Mouse (Mus musculus) thymus, postnatal 25 days (tissue): ENCODE measurements around the gene Mpp1.

Experiments
- DNase-seq: peaks from one replicate; pipeline ENCODE4 v3.0.0; 2022

Mpp1 gene

GRCm38 (mm10) chrX:75130467-75131160 lies at the start of gene Mpp1:
Gene Mpp1 (minus strand): TSS chrX:75131016.
- peak; percentile 79 for DNase-seq

- DNase-seq: no peak
These were observed 32.9 kb upstream of the Mpp1 start, which contains the start of gene Smim9 for GRCm38 (mm10) chrX:75163670-75164069. Gene Smim9 (minus strand): TSS chrX:75163770.

DNA sequence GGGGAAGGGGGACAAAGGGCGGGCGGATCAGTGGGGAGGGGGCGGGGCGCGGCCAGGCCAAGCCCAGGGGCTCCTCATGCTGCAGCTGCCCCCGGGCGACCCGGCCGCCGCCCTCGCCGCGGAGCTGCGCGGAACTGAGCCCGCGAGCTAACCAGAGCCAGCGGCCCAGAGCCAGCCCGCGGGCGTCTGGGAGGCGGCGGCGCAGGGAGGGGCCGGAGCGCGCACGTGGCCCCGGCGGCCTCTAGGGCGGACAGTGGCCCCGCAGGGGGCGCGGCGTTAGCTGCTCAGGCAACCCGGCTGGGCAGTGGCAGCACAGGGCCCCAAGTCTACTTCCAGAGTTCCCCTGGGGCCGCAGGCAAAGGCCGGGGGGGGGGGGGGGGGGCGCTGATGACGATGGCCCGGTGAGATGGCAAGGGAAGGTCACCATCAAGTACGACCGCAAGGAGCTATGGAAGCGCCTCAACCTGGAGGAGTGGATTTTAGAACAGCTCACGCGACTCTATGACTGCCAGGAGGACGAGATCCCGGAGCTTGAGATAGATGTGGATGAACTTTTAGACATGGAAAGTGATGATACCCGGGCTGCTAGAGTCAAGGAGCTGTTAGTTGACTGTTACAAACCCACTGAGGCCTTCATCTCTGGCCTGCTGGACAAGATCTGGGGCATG lies 24.9 kb upstream of the Mpp1 start:
- DNase-seq: peak; percentile 17

- no peak for DNase-seq
These were observed 21.4 kb upstream of the Mpp1 start for GRCm38 (mm10) chrX:75152249-75152648.

DNA sequence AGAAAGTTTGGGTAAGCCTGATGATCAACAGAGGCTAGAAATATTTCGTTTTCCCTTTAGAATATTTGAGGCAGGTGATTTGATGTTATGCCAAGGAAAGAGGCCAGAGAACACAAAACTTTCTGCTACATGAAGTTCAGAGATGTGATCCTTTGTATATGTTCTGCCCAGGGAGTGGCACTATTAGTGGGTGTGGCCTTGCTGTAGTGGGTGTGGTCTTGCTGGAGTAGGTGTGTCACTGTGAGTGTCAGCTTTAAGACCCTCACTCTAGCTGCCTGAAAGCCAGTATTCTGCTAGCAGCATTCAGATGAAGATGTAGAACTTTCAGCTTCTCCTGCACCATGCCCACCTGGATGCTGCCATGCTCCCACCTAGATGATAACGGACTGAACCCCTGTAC lies 19.5 kb upstream of the Mpp1 start:
- DNase-seq: no peak

DNA sequence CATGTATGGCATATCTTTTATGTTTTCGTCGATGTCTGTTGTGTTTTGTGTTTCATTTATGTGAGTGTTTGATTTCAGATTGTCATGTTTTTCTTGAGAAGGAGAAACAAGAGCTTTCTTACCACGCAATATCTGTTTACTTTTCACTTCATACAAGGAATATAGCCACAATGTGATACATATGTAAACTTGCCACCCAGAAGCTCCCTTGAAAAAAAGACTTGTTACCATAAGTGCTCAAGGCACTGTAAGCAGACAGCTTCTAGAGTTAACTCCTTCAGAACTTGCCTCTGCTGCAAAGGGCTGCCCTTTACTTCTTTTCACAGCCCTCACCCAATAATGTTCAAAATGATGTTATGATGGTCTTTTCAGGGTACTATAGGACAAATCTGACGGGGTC lies 17.6 kb upstream of the Mpp1 start:
- no peak for DNase-seq

DNA sequence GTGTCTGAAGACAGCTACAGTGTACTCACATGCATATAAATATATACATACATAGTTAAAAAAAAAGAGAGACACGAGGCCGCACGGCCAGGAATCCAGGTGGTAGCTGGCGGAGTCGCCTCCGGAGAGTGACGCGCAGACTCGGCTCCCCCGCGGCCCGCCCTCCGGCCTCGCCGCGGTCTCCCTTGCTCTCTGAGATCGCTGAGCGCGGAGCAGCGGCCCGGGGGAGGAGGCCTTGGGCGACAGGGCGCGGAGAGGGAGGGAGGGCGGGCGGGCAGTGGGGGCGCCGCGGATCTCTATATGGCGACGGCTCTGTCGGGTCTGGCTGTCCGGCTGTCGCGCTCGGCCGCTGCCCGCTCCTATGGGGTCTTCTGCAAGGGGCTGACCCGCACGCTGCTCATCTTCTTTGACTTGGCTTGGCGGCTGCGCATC lies 12.3 kb upstream of the Mpp1 start:
- DNase-seq: peak; percentile 37

- no peak for DNase-seq
These were observed 7.4 kb upstream of the Mpp1 start for GRCm38 (mm10) chrX:75138182-75138581.

- DNase-seq: no peak
These were observed 6.9 kb upstream of the Mpp1 start for GRCm38 (mm10) chrX:75137729-75138128.

GRCm38 (mm10) chrX:75136938-75137337 lies 6.1 kb upstream of the Mpp1 start:
- DNase-seq: no peak

- peak; percentile 2 for DNase-seq
These were observed 1.3 kb downstream of the Mpp1 start for GRCm38 (mm10) chrX:75129474-75129873.

- peak; percentile 23 for DNase-seq
These were observed 2.4 kb downstream of the Mpp1 start for GRCm38 (mm10) chrX:75128333-75128980.

DNA sequence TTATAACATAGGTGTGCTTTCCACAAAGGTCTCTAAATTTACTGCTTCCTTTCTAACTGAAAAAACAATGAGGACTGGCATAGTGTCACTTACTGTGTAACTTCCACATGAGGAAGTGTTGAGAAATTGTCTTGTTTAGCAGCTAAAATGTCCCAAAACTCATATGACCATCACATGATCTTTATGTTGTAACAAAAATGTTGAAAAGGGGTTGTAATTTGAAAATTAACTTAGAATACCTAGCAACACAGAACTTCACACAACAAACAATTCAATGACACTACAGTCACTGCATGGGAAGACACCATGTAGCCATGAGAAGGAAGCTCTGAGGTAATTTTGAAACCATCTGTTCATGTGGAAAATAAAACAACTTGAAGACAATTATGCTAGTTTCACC lies 3.9 kb downstream of the Mpp1 start:
- DNase-seq: no peak

DNA sequence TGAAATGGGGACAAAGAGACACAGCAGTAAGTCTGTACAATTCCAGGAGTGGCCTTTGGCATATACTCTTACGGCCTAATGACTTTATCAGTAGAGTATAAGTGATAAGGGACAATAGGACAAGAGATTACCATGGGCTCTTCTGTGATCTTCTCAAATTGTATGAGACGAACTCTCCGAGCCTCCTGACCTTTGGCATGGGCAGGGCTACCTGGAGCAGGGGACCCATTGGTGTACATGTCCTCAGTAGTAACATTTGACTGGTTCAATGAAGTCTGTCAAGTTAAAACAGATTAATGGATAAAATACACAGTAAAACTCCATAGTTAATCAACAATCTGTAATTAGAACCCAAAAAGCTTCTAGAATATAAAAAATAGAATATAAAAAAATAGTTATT lies 5.2 kb downstream of the Mpp1 start:
- DNase-seq: no peak

- no peak for DNase-seq
These were observed 15.3 kb downstream of the Mpp1 start for GRCm38 (mm10) chrX:75115550-75115949.

- no peak for DNase-seq
These were observed 28.5 kb downstream of the Mpp1 start for GRCm38 (mm10) chrX:75102293-75102692.

GRCm38 (mm10) chrX:75098799-75099198 lies 32.0 kb downstream of the Mpp1 start:
- DNase-seq: no peak

- DNase-seq: no peak
These were observed 34.5 kb downstream of the Mpp1 start for GRCm38 (mm10) chrX:75096163-75096770.

DNA sequence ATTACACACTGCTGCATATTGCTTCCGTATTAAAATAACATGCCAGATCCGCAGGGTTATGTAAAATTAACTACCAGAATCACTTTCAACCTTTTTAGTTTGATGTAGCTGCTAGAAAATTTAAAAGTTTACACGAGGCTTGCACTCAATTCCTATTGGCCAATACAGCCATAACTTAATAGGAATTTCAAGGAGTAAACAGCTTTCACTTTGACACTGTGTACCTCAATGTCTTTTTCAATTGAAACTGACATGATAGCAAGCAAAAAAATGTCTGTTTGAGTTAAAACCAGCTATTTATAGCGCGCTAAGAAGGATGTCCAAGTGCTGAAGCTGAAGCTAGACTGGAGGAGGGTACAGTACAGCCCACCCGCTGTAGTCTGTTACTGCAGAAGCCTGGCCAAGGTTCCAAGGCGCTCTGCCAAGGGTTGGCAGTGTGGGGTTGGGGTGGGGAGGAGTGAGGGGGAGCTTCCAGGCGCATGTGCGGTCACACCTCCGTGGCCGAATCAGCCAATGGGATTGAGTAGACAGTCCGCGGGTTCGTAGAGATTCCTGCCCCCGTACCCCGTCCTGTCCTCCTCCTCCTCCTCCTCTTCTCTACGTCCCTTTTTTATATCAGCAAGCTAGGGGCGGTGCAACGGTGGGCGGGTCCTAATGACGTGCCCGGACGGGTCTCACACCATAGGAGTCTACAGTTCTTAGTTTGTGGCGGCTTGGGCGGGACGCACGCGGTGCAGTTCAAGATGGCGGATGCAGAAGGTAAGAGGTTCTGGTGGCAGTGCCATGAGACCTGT lies 35.2 kb downstream of the Mpp1 start, which contains the start of gene Dkc1:
TSS of gene Dkc1 (plus strand) at position 486 of the 794 bp plus-strand sequence.
- peak; percentile 93 for DNase-seq

GRCm38 (mm10) chrX:75085654-75086053 lies 45.2 kb downstream of the Mpp1 start:
- no peak for DNase-seq

GRCm38 (mm10) chrX:75084774-75085508 lies 45.9 kb downstream of the Mpp1 start, which contains the start of gene Gab3:
Gene Gab3 (minus strand): TSS chrX:75085458.
- peak; percentile 65 for DNase-seq
